Mouse (Mus musculus) limb, embryonic 10.5 days (tissue): ENCODE results near the gene Rab27a. TPM values are rescaled to one million over a fixed set of nuclear protein-coding genes. Genes with fewer than 3 reads are reported as not detected.
A peak's percentile ranks its signal among the peaks of the same experiment; 100 is the strongest.
"Not testable (repeated sequence)": the region's sequence is repeated elsewhere in the genome, so short reads cannot be mapped to it uniquely, and the experiment has no call there.

ENCODE experiments used
- DNase-seq: peaks from one replicate; pipeline ENCODE4 v3.0.0-alpha.2; 2017; ENCODE audit warnings: low spot score
- H3K27ac ChIP-seq: fragments of 300-500 bp; sonication (generic); 2 replicates; pipeline ENCODE4 v1.5.1; 2016; ENCODE audit warnings: mild to moderate bottlenecking
- H3K27me3 ChIP-seq: fragments of 300-500 bp; sonication (generic); 2 replicates; pipeline ENCODE4 v1.6.1; 2016; ENCODE audit warnings: low read depth, mild to moderate bottlenecking; ENCODE audit not compliant: poor library complexity, severe bottlenecking
- H3K36me3 ChIP-seq: fragments of 300-500 bp; sonication (generic); 2 replicates; pipeline ENCODE4 v1.6.1; 2016; ENCODE audit warnings: mild to moderate bottlenecking, moderate library complexity
- H3K4me1 ChIP-seq: fragments of 300-500 bp; sonication (generic); 2 replicates; pipeline ENCODE4 v1.6.1; 2016
- H3K4me3 ChIP-seq: fragments of 300-500 bp; sonication (generic); 2 replicates; pipeline ENCODE4 v1.5.1; 2016; ENCODE audit warnings: mild to moderate bottlenecking, moderate library complexity
- H3K9me3 ChIP-seq: fragments of 300-500 bp; sonication (generic); replicated peaks from 2 replicates; pipeline ENCODE4 v1.6.1; 2016; ENCODE audit warnings: mild to moderate bottlenecking
- WGBS: fragments of 180-500 bp; shearing (Covaris S2); methylation state at CpG from one replicate; pipeline ENCODE4 v1.1.7; 2016; 5-methylcytosine and 5-hydroxymethylcytosine counted together
- polyA plus RNA-seq: library from polyadenylated mRNA; unstranded; fragments of >200 nt; fragmentation: Nextera tagmentation; extraction: Ambion mirVana; gene quantifications from 2 replicates; pipeline ENCODE4 v1.2.1, GENCODE M21; 2016

Rab27a gene
- polyA plus RNA-seq, 1 experiment from 2014 or later, result 5.0 TPM

GRCm38 (mm10) chr9:73103159-73103879 lies 58.7 kb downstream of the Rab27a start:
- peak overlapping the region; percentile 56 for H3K4me3 ChIP-seq
- WGBS, result 5% methylated on average over 60 of the region's 60 CpGs
- H3K9me3 ChIP-seq, result no peaks in the 10 kb centered on the region
- peaks cover 12% of the 10 kb centered on the region for H3K4me1 ChIP-seq
- H3K27ac ChIP-seq, result peak overlapping the region; percentile 85
- no peaks in the 10 kb centered on the region for H3K36me3 ChIP-seq
- H3K27me3 ChIP-seq, result peaks cover 61% of the 10 kb centered on the region
- DNase-seq, result peak; percentile 82

DNA sequence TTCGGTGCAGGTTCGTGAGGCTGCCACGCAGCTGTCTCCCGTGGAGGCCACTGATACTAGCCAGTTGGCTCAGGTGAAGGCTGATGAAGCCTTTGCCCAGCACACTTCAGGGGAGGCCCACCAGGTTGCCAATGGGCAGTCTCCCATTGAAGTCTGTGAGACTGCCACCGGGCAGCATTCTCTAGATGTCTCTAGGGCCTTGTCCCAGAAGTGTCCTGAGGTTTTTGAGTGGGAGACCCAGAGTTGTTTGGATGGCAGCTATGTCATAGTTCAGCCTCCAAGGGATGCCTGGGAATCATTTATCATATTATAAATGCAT lies 59.2 kb downstream of the Rab27a start:
- DNase-seq, result no peak
- H3K36me3 ChIP-seq, result no peaks in the 10 kb centered on the region
- peaks cover 12% of the 10 kb centered on the region for H3K4me1 ChIP-seq
- 55% methylated on average over 5 of the region's 5 CpGs for WGBS
- H3K9me3 ChIP-seq, result no peaks in the 10 kb centered on the region
- peak overlapping the region; percentile 85 for H3K27ac ChIP-seq
- H3K4me3 ChIP-seq, result peak overlapping the region; percentile 56
- peaks cover 61% of the 10 kb centered on the region for H3K27me3 ChIP-seq

GRCm38 (mm10) chr9:73105141-73105540 lies 60.5 kb downstream of the Rab27a start:
- WGBS, result 72% methylated on average over 1 of the region's 1 CpGs
- H3K9me3 ChIP-seq, result no peaks in the 10 kb centered on the region
- H3K4me1 ChIP-seq, result peaks cover 12% of the 10 kb centered on the region
- no peaks in the 10 kb centered on the region for H3K36me3 ChIP-seq
- no peak for DNase-seq
- H3K27ac ChIP-seq, result no peak overlapping the region
- H3K4me3 ChIP-seq, result no peak overlapping the region
- peaks cover 61% of the 10 kb centered on the region for H3K27me3 ChIP-seq

GRCm38 (mm10) chr9:73105771-73106170 lies 61.1 kb downstream of the Rab27a start:
- peaks cover 61% of the 10 kb centered on the region for H3K27me3 ChIP-seq

DNA sequence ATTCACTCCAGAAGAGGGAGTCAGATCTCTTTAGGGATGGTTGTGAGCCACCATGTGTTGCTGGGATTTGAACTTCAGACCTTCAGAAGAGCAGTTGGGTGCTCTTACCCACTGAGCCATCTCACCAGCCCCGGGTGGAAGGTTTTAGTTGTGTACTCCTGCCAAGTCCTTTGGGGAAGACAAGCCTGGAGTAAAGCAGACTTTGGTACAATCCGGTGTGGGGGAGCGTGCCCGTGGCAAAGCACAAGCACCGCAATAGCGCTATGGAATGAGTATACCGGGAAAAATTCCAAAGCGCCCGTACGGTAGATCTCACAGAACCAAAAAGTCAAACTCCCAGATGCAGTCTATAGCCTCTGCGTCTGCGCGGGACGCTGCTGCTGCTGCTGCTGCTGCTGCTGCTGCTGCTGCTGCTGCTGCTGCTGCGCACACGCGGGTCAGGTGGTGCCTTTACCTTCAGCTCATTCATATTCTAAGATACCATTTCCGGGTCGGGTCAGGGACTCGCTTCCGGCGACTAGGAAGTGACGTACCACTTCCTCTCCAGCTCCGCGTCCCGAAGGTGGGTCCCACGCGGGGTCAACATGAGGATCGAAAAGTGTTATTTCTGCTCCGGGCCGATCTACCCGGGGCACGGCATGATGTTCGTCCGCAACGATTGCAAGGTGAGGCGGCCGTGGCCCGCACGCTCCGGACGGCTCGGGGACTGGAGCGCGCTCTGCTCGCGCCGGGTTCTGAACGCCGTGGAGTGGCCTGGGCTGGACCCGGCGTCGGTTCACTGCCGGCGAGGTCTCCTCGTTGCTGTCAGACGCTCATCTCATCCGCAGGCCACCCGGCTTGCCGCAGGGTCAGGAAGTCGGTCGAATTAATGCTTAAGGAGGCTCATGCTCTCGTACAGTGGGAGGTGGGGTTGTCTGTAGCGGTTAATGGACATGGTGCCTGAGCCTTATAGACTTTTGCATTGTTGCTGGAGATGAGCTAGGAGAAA lies 68.6 kb downstream of the Rab27a start, which contains the start of gene Rsl24d1:
Rsl24d1 (plus strand) TSS at position 508 of the 988 bp plus-strand sequence.
- Histone ChIP-seq H3K27me3 (no peaks in the 10 kb centered on the region), H3K27ac (peak within 1 kb of the TSS; percentile 84), H3K9me3 (no peaks in the 10 kb centered on the region), H3K4me3 (peak within 1 kb of the TSS; percentile 95), H3K4me1 (peaks cover 4% of the 10 kb centered on the region; the same call in 1 of the 2 replicates), H3K36me3 (peaks cover 30% of the 10 kb centered on the region)
- WGBS, result under 1% methylated on average over 64 of the region's 64 CpGs
- peak; percentile 89 for DNase-seq

More at GRCm38 (mm10) chr9:73105771-73106170, 61.1 kb downstream of the Rab27a start:
- Histone ChIP-seq H3K27ac (no peak overlapping the region), H3K9me3 (no peaks in the 10 kb centered on the region), H3K36me3 (no peaks in the 10 kb centered on the region), H3K4me3 (no peak overlapping the region), H3K4me1 (peaks cover 12% of the 10 kb centered on the region)
- DNase-seq, result no peak

GRCm38 (mm10) chr9:73116704-73117103 lies 72.0 kb downstream of the Rab27a start:
- H3K9me3 ChIP-seq, DNase-seq, H3K27ac ChIP-seq, H3K4me1 ChIP-seq, H3K4me3 ChIP-seq, H3K27me3 ChIP-seq: not testable (repeated sequence)
- 94% methylated on average over 6 of the region's 6 CpGs for WGBS
- H3K36me3 ChIP-seq, result peaks cover 64% of the 10 kb centered on the region

DNA sequence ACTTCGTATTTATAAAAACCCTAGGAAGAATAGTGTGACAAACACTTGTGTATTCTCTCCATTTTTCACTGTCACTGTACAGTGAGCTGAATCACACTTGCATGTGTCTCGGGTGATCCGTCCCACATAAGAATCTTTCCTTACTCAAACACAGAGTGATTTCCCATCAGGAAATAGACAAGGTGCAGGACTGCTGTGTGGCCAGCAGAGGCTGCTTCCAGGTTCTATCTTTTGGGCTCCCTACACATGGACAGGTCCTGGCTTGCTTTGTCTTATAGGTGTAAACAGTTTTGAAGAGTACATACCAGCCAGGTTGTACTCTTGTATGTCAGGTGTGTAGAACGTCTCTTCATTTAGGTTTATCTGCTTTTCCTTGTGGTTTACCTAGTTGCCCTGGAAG lies 73.4 kb downstream of the Rab27a start:
- 94% methylated on average over 4 of the region's 4 CpGs for WGBS
- H3K27ac ChIP-seq, result no peak overlapping the region
- DNase-seq, result no peak
- H3K36me3 ChIP-seq, result peaks cover 76% of the 10 kb centered on the region
- H3K27me3 ChIP-seq, result no peaks in the 10 kb centered on the region
- no peak overlapping the region for H3K4me3 ChIP-seq
- H3K9me3 ChIP-seq, result no peaks in the 10 kb centered on the region
- H3K4me1 ChIP-seq, result peaks cover 4% of the 10 kb centered on the region; the same call in 1 of the 2 replicates

- Histone ChIP-seq H3K4me3 (no peak overlapping the region), H3K27me3 (no peaks in the 10 kb centered on the region), H3K27ac (no peak overlapping the region), H3K4me1 (no peaks in the 10 kb centered on the region), H3K9me3 (no peaks in the 10 kb centered on the region), H3K36me3 (peaks cover 95% of the 10 kb centered on the region)
- WGBS, result 85% methylated on average over 8 of the region's 8 CpGs
- no peak for DNase-seq
These were observed 77.1 kb downstream of the Rab27a start for GRCm38 (mm10) chr9:73121735-73122134.

GRCm38 (mm10) chr9:73125043-73125570 lies 80.5 kb downstream of the Rab27a start:
- 95% methylated on average over 8 of the region's 8 CpGs for WGBS

GRCm38 (mm10) chr9:73127457-73127856 lies 82.8 kb downstream of the Rab27a start:
- Histone ChIP-seq H3K9me3 (no peaks in the 10 kb centered on the region), H3K4me3 (no peak overlapping the region), H3K4me1 (no peaks in the 10 kb centered on the region), H3K27me3 (no peaks in the 10 kb centered on the region), H3K36me3 (peaks cover 83% of the 10 kb centered on the region), H3K27ac (no peak overlapping the region)
- WGBS, result 89% methylated on average over 2 of the region's 2 CpGs
- no peak for DNase-seq

More at GRCm38 (mm10) chr9:73125043-73125570, 80.5 kb downstream of the Rab27a start:
- Histone ChIP-seq H3K4me3 (no peak overlapping the region), H3K4me1 (no peaks in the 10 kb centered on the region), H3K36me3 (peaks cover 98% of the 10 kb centered on the region), H3K9me3 (no peaks in the 10 kb centered on the region), H3K27me3 (no peaks in the 10 kb centered on the region), H3K27ac (no peak overlapping the region)
- DNase-seq, result no peak

DNA sequence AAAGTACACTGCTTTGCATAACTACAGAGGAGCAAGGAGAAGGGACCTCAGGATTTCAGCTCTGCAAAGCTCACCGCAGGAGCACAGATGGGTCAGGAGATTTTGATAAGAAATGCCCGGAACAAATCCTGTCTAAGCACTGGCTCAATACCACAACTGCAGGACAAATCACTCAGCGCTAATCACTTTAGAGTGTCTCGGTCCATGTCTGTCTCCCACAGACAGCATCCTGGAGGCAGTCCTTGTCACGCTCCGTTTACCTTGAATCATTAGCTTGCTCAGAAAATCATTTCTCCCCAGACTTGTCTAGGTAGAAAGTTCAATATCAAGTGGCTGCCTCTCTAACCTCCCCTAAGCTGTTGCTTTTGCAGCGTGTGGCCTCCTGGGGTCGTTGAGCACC lies 85.2 kb downstream of the Rab27a start:
- H3K36me3 ChIP-seq, result peaks cover 60% of the 10 kb centered on the region
- 83% methylated on average over 8 of the region's 8 CpGs for WGBS

DNA sequence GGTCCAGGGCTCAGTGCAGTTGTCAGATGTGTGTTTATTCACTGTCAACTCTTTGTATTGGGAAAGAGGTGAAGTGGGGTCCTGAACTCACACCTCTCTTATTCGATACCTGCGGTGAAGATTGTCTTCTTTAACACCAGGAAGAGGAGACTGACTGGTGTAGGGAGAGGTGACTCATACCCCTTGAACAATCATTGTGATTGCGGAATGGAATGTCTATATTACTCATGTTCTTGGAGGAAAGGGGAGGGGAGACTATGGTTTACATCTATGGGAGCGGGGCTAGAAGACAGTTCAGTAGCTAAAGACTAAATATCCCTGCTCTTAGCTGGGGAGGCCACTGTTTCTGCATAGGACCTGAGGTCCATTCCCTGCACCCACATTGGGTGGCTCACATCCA lies 85.9 kb downstream of the Rab27a start:
- Histone ChIP-seq H3K27ac (no peak overlapping the region), H3K9me3 (no peaks in the 10 kb centered on the region), H3K27me3 (no peaks in the 10 kb centered on the region), H3K36me3 (peaks cover 54% of the 10 kb centered on the region), H3K4me1 (no peaks in the 10 kb centered on the region), H3K4me3 (no peak overlapping the region)
- WGBS, result 87% methylated on average over 4 of the region's 4 CpGs
- DNase-seq, result no peak

More for the DNA sequence above, 85.2 kb downstream of the Rab27a start:
- Histone ChIP-seq H3K27ac (no peak overlapping the region), H3K4me3 (no peak overlapping the region), H3K27me3 (no peaks in the 10 kb centered on the region), H3K9me3 (no peaks in the 10 kb centered on the region), H3K4me1 (no peaks in the 10 kb centered on the region)
- no peak for DNase-seq
